In genomic region chr6:113858317-113858716, GRCm38 (mm10) we compare ENCODE assay signal across 16 mouse cellular contexts.
DNase-seq lines count a peak whose midpoint lies in the region; ATAC-seq lines count a peak whose summit lies in the region.
"Had no signal": no experiment of that assay in that cellular context is flagged by ENCODE, and none has a peak within 500 bp of the region (broad histone marks: within the 10 kb centered on the region; RNA-seq: fewer than 3 reads in every experiment).

No protein-coding gene starts in this region.

- 84% methylated on average over 9 of the region's 9 CpGs for WGBS in hindbrain, embryonic 10.5 days
- WGBS in hindbrain, embryonic 14.5 days: 60% methylated on average over 9 of the region's 9 CpGs
- 53% methylated on average over 9 of the region's 9 CpGs for WGBS in neural tube, embryonic 13.5 days
- WGBS in neural tube, embryonic 15.5 days: 53% methylated on average over 9 of the region's 9 CpGs

- ATAC-seq in hindbrain, embryonic 14.5 days (ENCODE audit: low FRiP score): no peak
- no peak for ATAC-seq in neural tube, embryonic 13.5 days (ENCODE audit: low read depth)
- ATAC-seq in neural tube, embryonic 15.5 days (ENCODE audit: low FRiP score): no peak
- ATAC-seq: liver, embryonic 12.5 days had no signal

- H3K4me1 ChIP-seq in hindbrain, embryonic 10.5 days (replicated peaks): peaks cover 39% of the 10 kb centered on the region
- H3K4me1 ChIP-seq in hindbrain, embryonic 14.5 days (replicated peaks; ENCODE audit: control insufficient read depth, insufficient read depth, low read length): peaks cover 22% of the 10 kb centered on the region
- peaks cover 75% of the 10 kb centered on the region for H3K4me1 ChIP-seq in neural tube, embryonic 13.5 days (replicated peaks)
- H3K4me1 ChIP-seq in neural tube, embryonic 15.5 days: peaks cover 41% of the 10 kb centered on the region
- H3K4me1 ChIP-seq: embryonic facial prominence, embryonic 15.5 days; liver, embryonic 12.5 days; lung, embryonic 15.5 days had no signal

- 0 out of 2 replicates have a peak overlapping the region, but pooled peaks have one; percentile 17 for H3K27ac ChIP-seq in hindbrain, embryonic 10.5 days
- H3K27ac ChIP-seq in hindbrain, embryonic 14.5 days: no peak overlapping the region
- H3K27ac ChIP-seq in neural tube, embryonic 13.5 days (replicated peaks): peak overlapping the region; percentile 52
- H3K27ac ChIP-seq in neural tube, embryonic 15.5 days (replicated peaks): no peak overlapping the region
- H3K27ac ChIP-seq: embryonic facial prominence, embryonic 15.5 days; liver, embryonic 12.5 days; lung, embryonic 15.5 days; macrophage; midbrain, embryonic 10.5 days had no signal

- H3K36me3 ChIP-seq in hindbrain, embryonic 10.5 days: no peaks in the 10 kb centered on the region
- H3K36me3 ChIP-seq in hindbrain, embryonic 14.5 days (replicated peaks; ENCODE audit: control insufficient read depth, insufficient read depth): no peaks in the 10 kb centered on the region
- H3K36me3 ChIP-seq in neural tube, embryonic 13.5 days: no peaks in the 10 kb centered on the region
- H3K36me3 ChIP-seq in neural tube, embryonic 15.5 days: no peaks in the 10 kb centered on the region
- H3K36me3 ChIP-seq: embryonic facial prominence, embryonic 15.5 days; liver, embryonic 12.5 days; lung, embryonic 15.5 days; midbrain, embryonic 10.5 days had no signal

- peak; percentile 60 for DNase-seq in cerebellum, adult 11-12 months
- no peak for DNase-seq in cerebellum, adult 11 months
- no peak for DNase-seq in hindbrain, embryonic 10.5 days (ENCODE audit: low spot score)
- no peak for DNase-seq in hindbrain, embryonic 14.5 days (ENCODE audit: low spot score)
- no peak for DNase-seq in layer of hippocampus, postnatal 25 days (ENCODE audit: extremely low spot score in 1 of 2, low spot score in 1 of 2)
- DNase-seq in ovary, postnatal 14 days (ENCODE audit: low spot score): no peak
- DNase-seq: adrenal gland, adult 8-10 months; kidney, adult 11 months; thymus, postnatal 14 days had no signal

- H3K27me3 ChIP-seq in hindbrain, embryonic 10.5 days (ENCODE audit: insufficient read depth, poor library complexity, severe bottlenecking): no peaks in the 10 kb centered on the region
- no peaks in the 10 kb centered on the region for H3K27me3 ChIP-seq in hindbrain, embryonic 14.5 days (ENCODE audit: control insufficient read depth, insufficient read depth, low read length)
- H3K27me3 ChIP-seq in neural tube, embryonic 13.5 days: no peaks in the 10 kb centered on the region
- no peaks in the 10 kb centered on the region for H3K27me3 ChIP-seq in neural tube, embryonic 15.5 days (replicated peaks)
- H3K27me3 ChIP-seq: embryonic facial prominence, embryonic 15.5 days; liver, embryonic 12.5 days; lung, embryonic 15.5 days had no signal

- H3K9me3 ChIP-seq in hindbrain, embryonic 10.5 days: no peaks in the 10 kb centered on the region
- H3K9me3 ChIP-seq in hindbrain, embryonic 14.5 days (ENCODE audit: control insufficient read depth, low read length): no peaks in the 10 kb centered on the region
- H3K9me3 ChIP-seq in neural tube, embryonic 13.5 days: no peaks in the 10 kb centered on the region
- H3K9me3 ChIP-seq in neural tube, embryonic 15.5 days (replicated peaks): no peaks in the 10 kb centered on the region
- H3K9me3 ChIP-seq: embryonic facial prominence, embryonic 15.5 days; liver, embryonic 12.5 days; lung, embryonic 15.5 days; midbrain, embryonic 10.5 days had no signal

- H3K4me2 ChIP-seq in hindbrain, embryonic 14.5 days (replicated peaks): no peak overlapping the region
- no peak overlapping the region for H3K4me2 ChIP-seq in neural tube, embryonic 13.5 days
- H3K4me2 ChIP-seq in neural tube, embryonic 15.5 days: no peak overlapping the region
- H3K4me2 ChIP-seq: embryonic facial prominence, embryonic 15.5 days; liver, embryonic 12.5 days; lung, embryonic 15.5 days had no signal

- H3K4me3 ChIP-seq in hindbrain, embryonic 10.5 days: no peak overlapping the region
- H3K4me3 ChIP-seq in hindbrain, embryonic 14.5 days (replicated peaks; ENCODE audit: low read length): no peak overlapping the region
- no peak overlapping the region for H3K4me3 ChIP-seq in neural tube, embryonic 13.5 days
- H3K4me3 ChIP-seq in neural tube, embryonic 15.5 days (replicated peaks): no peak overlapping the region
- H3K4me3 ChIP-seq: embryonic facial prominence, embryonic 15.5 days; liver, embryonic 12.5 days; lung, embryonic 15.5 days; midbrain, embryonic 10.5 days had no signal

- no peak overlapping the region for H3K9ac ChIP-seq in hindbrain, embryonic 14.5 days
- H3K9ac ChIP-seq in neural tube, embryonic 13.5 days: no peak overlapping the region
- no peak overlapping the region for H3K9ac ChIP-seq in neural tube, embryonic 15.5 days (replicated peaks)
- H3K9ac ChIP-seq: embryonic facial prominence, embryonic 15.5 days; liver, embryonic 12.5 days; lung, embryonic 15.5 days had no signal

Comparison
In these comparisons a context has a peak if more than half of its experiments do, and no peak if none do; other contexts are left out.
1. H3K27ac ChIP-seq: peak in hindbrain, embryonic 10.5 days (single experiment) and neural tube, embryonic 13.5 days (single experiment); none in hindbrain, embryonic 14.5 days (single experiment) and neural tube, embryonic 15.5 days (single experiment).